8 mouse cellular contexts compared by ENCODE assay signal in genomic region chr3:88521803-88522331, GRCm38 (mm10). TPM values are rescaled to one million over a fixed set of nuclear protein-coding genes. Genes with fewer than 3 reads are reported as not detected.
A peak's percentile ranks its signal among the peaks of the same experiment; 100 is the strongest.
DNase-seq lines count a peak whose midpoint lies in the region; ATAC-seq and TF ChIP-seq lines count a peak whose summit lies in the region.

No protein-coding gene starts in this region.

- no peaks in the 10 kb centered on the region for H3K4me1 ChIP-seq in kidney, postnatal 0 days (replicated peaks; ENCODE audit: insufficient read depth, low read length)
- H3K4me1 ChIP-seq in liver, postnatal 0 days (ENCODE audit: insufficient read depth): no peaks in the 10 kb centered on the region
- H3K4me1 ChIP-seq in neural tube, embryonic 13.5 days (replicated peaks): peaks cover 22% of the 10 kb centered on the region

- no peaks in the 10 kb centered on the region for H3K36me3 ChIP-seq in kidney, postnatal 0 days (ENCODE audit: insufficient read depth, low read length)
- no peaks in the 10 kb centered on the region for H3K36me3 ChIP-seq in liver, postnatal 0 days (replicated peaks; ENCODE audit: insufficient read depth, low read length)
- peaks cover 24% of the 10 kb centered on the region for H3K36me3 ChIP-seq in neural tube, embryonic 13.5 days

- H3K4me2 ChIP-seq in kidney, postnatal 0 days (ENCODE audit: low read length): no peak overlapping the region
- no peak overlapping the region for H3K4me2 ChIP-seq in liver, postnatal 0 days (ENCODE audit: low read depth, low read length)
- H3K4me2 ChIP-seq in neural tube, embryonic 13.5 days: no peak overlapping the region

- WGBS in kidney, postnatal 0 days: 33% methylated on average over 9 of the region's 9 CpGs
- WGBS in liver, postnatal 0 days (ENCODE audit: insufficient replicate concordance): 13% methylated on average over 9 of the region's 9 CpGs
- 38% methylated on average over 9 of the region's 9 CpGs for whole genome bisulfite sequencing in neural tube, embryonic 13.5 days

- no peaks in the 10 kb centered on the region for H3K27me3 ChIP-seq in kidney, postnatal 0 days (ENCODE audit: insufficient read depth, low read length)
- H3K27me3 ChIP-seq in liver, postnatal 0 days (ENCODE audit: insufficient read depth, low read length): no peaks in the 10 kb centered on the region
- no peaks in the 10 kb centered on the region for H3K27me3 ChIP-seq in neural tube, embryonic 13.5 days

- H3K27ac ChIP-seq in kidney, postnatal 0 days: no peak overlapping the region
- H3K27ac ChIP-seq in liver, postnatal 0 days (ENCODE audit: low read depth): no peak overlapping the region
- H3K27ac ChIP-seq in neural tube, embryonic 13.5 days (replicated peaks): no peak overlapping the region

- H3K9ac ChIP-seq in kidney, postnatal 0 days (ENCODE audit: low read depth, low read length): no peak overlapping the region
- no peak overlapping the region for H3K9ac ChIP-seq in liver, postnatal 0 days (replicated peaks)
- H3K9ac ChIP-seq in neural tube, embryonic 13.5 days: no peak overlapping the region

- H3K9me3 ChIP-seq in kidney, postnatal 0 days (replicated peaks; ENCODE audit: low read length): no peaks in the 10 kb centered on the region
- H3K9me3 ChIP-seq in liver, postnatal 0 days (ENCODE audit: low read length): no peaks in the 10 kb centered on the region
- H3K9me3 ChIP-seq in neural tube, embryonic 13.5 days: no peaks in the 10 kb centered on the region

- peak; percentile 67 for DNase-seq in urinary bladder, adult 2 months (ENCODE audit: low spot score)
- no peak for DNase-seq in urinary bladder, postnatal 10 days (ENCODE audit: low spot score)
- peak; percentile 70 for DNase-seq in c-Kit-positive CD71-positive TER-119-positive erythroid progenitor cells, embryonic 14.5 days (ENCODE audit: low spot score)
- peak; percentile 73 for DNase-seq in gastrocnemius, postnatal 10 days
- DNase-seq in kidney, postnatal 0 days (ENCODE audit: low spot score): peak; percentile 86
- DNase-seq in liver, postnatal 0 days: peak; percentile 79
- DNase-seq in thymus, postnatal 36 days: peak; percentile 73

- TF ChIP-seq CTCF in kidney, postnatal 0 days (IDR thresholded peaks at IDR 0.05; ENCODE audit: low read depth): peak; percentile 96
- peak; percentile 99 for TF ChIP-seq CTCF in liver, postnatal 0 days (IDR thresholded peaks at IDR 0.05; ENCODE audit: low read depth)

- TF ChIP-seq EP300 in liver, postnatal 0 days (IDR thresholded peaks at IDR 0.05; ENCODE audit: low read depth): no peak

- no peak overlapping the region for H3K4me3 ChIP-seq in kidney, postnatal 0 days (replicated peaks; ENCODE audit: low read depth, low read length)
- H3K4me3 ChIP-seq in liver, postnatal 0 days (ENCODE audit: low read depth, low read length): no peak overlapping the region
- H3K4me3 ChIP-seq in neural tube, embryonic 13.5 days: no peak overlapping the region

- no peak; the same call in 1 of the 2 replicates for ATAC-seq in kidney, postnatal 0 days (replicated peaks; ENCODE audit: low FRiP score, low read depth)
- peak; percentile 64 for ATAC-seq in liver, postnatal 0 days
- peak; percentile 5; the same call in 1 of the 2 replicates for ATAC-seq in neural tube, embryonic 13.5 days (ENCODE audit: low read depth)

RNA-seq across cellular contexts. Expression of gene Mex3a, which starts 10.3 kb away (rescaled TPM):
- polyA plus RNA-seq in urinary bladder, adult 2 months (2012; rRNA removed): 1.7 and 1.8 TPM in 2 replicates
- 1 to 10 TPM; 3.0 to 6.3 TPM for total RNA-seq in gastrocnemius, postnatal 10 days (2021)
- polyA plus RNA-seq in kidney, postnatal 0 days (2015; fragmentation: Nextera tagmentation; extraction: Ambion mirVana): 12.5 and 13.8 TPM in 2 replicates
- 0.37 and 0.51 TPM in 2 replicates for polyA plus RNA-seq in liver, postnatal 0 days (2015; fragmentation: Nextera tagmentation; extraction: Ambion mirVana)
- polyA plus RNA-seq in neural tube, embryonic 13.5 days (2015; fragmentation: Nextera tagmentation; extraction: Ambion mirVana): 32.5 and 33.7 TPM in 2 replicates

RNA-seq across cellular contexts. Expression of gene Lmna, which starts 12.1 kb away (rescaled TPM):
- 171 and 182 TPM in 2 replicates for polyA plus RNA-seq in urinary bladder, adult 2 months (2012; rRNA removed)
- 100 to 1,000 TPM; 189 to 213 TPM for total RNA-seq in gastrocnemius, postnatal 10 days (2021)
- polyA plus RNA-seq in kidney, postnatal 0 days (2015; fragmentation: Nextera tagmentation; extraction: Ambion mirVana): 99.3 and 108 TPM in 2 replicates
- polyA plus RNA-seq in liver, postnatal 0 days (2015; fragmentation: Nextera tagmentation; extraction: Ambion mirVana): 68.4 and 73.4 TPM in 2 replicates
- 41.9 and 45.3 TPM in 2 replicates for polyA plus RNA-seq in neural tube, embryonic 13.5 days (2015; fragmentation: Nextera tagmentation; extraction: Ambion mirVana)

RNA-seq across cellular contexts. Expression of gene Rab25, which starts 26.2 kb away (rescaled TPM):
- 135 and 174 TPM in 2 replicates for polyA plus RNA-seq in urinary bladder, adult 2 months (2012; rRNA removed)
- not detected for total RNA-seq in gastrocnemius, postnatal 10 days (2021)
- polyA plus RNA-seq in kidney, postnatal 0 days (2015; fragmentation: Nextera tagmentation; extraction: Ambion mirVana): 27.4 and 28.9 TPM in 2 replicates
- polyA plus RNA-seq in liver, postnatal 0 days (2015; fragmentation: Nextera tagmentation; extraction: Ambion mirVana): 0.13 and 0.29 TPM in 2 replicates
- polyA plus RNA-seq in neural tube, embryonic 13.5 days (2015; fragmentation: Nextera tagmentation; extraction: Ambion mirVana): not detected in 2 replicates

RNA-seq across cellular contexts. Expression of gene Lamtor2, which starts 31.0 kb away (rescaled TPM):
- 124 and 134 TPM in 2 replicates for polyA plus RNA-seq in urinary bladder, adult 2 months (2012; rRNA removed)
- total RNA-seq in gastrocnemius, postnatal 10 days (2021): 10 to 100 TPM; 75.4 to 81.8 TPM
- polyA plus RNA-seq in kidney, postnatal 0 days (2015; fragmentation: Nextera tagmentation; extraction: Ambion mirVana): 164 and 173 TPM in 2 replicates
- 104 and 106 TPM in 2 replicates for polyA plus RNA-seq in liver, postnatal 0 days (2015; fragmentation: Nextera tagmentation; extraction: Ambion mirVana)
- polyA plus RNA-seq in neural tube, embryonic 13.5 days (2015; fragmentation: Nextera tagmentation; extraction: Ambion mirVana): 161 and 170 TPM in 2 replicates

RNA-seq across cellular contexts. Expression of gene Ubqln4, which starts 31.7 kb away (rescaled TPM):
- polyA plus RNA-seq in urinary bladder, adult 2 months (2012; rRNA removed): 36.9 and 38.6 TPM in 2 replicates
- 10 to 100 TPM; 45.1 to 52.2 TPM for total RNA-seq in gastrocnemius, postnatal 10 days (2021)
- 35.1 and 35.9 TPM in 2 replicates for polyA plus RNA-seq in kidney, postnatal 0 days (2015; fragmentation: Nextera tagmentation; extraction: Ambion mirVana)
- 12.5 and 13.5 TPM in 2 replicates for polyA plus RNA-seq in liver, postnatal 0 days (2015; fragmentation: Nextera tagmentation; extraction: Ambion mirVana)
- 38.4 and 40.6 TPM in 2 replicates for polyA plus RNA-seq in neural tube, embryonic 13.5 days (2015; fragmentation: Nextera tagmentation; extraction: Ambion mirVana)

Comparison
In these comparisons a context has a peak if more than half of its experiments do, and no peak if none do; other contexts are left out.
1. RNA of gene Rab25, which starts 26.2 kb away (polyA plus RNA-seq): 135 to 174 TPM in urinary bladder, adult 2 months and 27.4 to 28.9 TPM in kidney, postnatal 0 days; 0.13 to 0.29 TPM in liver, postnatal 0 days and not detected in neural tube, embryonic 13.5 days; every median in the first group is over 10 times any median in the second.